Mouse (Mus musculus): ENCODE data around the gene Cox8a. TPM values are rescaled to one million over a fixed set of nuclear protein-coding genes. Genes with fewer than 3 reads are reported as not detected.

The Cox8a gene
- polyA plus RNA-seq, 1 experiment from 2014 or later = 936 TPM

DNA sequence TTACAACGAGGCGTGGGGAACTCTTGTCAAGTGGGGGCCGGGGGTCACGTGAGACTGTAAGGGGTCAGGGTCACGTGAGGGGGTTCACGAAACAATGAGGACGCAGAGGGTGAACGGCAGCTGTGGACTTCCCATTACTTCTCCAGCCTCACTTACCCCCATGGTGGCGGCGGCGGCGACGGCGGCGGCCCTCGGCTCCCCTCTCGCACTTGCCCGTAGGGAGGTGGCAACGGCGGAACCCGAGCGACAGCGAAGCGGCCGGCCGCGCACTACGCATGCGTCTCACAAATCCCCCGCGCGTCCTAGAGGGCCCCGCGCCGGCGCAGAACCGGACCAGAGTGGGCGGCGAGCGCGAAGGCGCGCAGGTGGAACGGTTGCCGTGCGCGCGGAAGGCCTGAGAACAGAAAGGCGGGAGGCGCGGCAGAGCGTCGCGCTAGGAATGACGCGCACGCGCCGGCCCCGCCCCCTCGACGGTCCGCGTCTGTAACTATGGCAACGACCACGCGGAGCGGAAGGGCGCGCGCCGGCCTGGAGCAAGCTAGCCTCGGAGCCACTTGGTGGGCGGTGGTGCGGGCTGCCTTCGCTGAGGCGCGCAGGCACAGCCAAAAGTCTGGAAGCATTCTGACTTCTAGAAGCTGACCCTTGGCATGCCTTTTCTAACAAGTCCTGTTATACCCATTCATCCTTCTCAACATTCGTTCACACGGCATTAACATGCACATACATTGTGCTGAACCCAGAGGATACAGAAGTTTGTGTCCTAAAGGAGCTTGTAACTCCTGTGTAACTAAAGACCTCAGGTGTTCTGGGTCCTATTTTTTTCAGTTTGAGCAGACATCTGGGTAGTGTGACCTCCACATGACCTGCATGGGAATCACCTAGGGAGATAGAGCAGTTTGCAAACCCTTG lies 23.6 kb upstream of the Cox8a start, which contains the start of gene Naa40:
TSS of gene Naa40 (minus strand) at position 402 of the 909 bp plus-strand sequence.
- peak within 1 kb of the TSS; percentile 82 for H3K4me3 ChIP-seq
- H3K27me3 ChIP-seq (replicated peaks) = 0 out of 2 replicates have a peak, but pooled peaks cover 23% of the 10 kb centered on the region
- peaks cover 41% of the 10 kb centered on the region for H3K4me1 ChIP-seq
- H3K36me3 ChIP-seq = peaks cover 29% of the 10 kb centered on the region
- H3K4me2 ChIP-seq = peak within 1 kb of the TSS; percentile 95
- ATAC-seq = peak; percentile 97
- H3K27ac ChIP-seq = peak within 1 kb of the TSS; percentile 87
- peak within 1 kb of the TSS; percentile 89 for H3K9ac ChIP-seq
- no peaks in the 10 kb centered on the region for H3K9me3 ChIP-seq (replicated peaks)
- WGBS (ENCODE audit: insufficient replicate concordance) = 1% methylated on average over 80 of the region's 80 CpGs

DNA sequence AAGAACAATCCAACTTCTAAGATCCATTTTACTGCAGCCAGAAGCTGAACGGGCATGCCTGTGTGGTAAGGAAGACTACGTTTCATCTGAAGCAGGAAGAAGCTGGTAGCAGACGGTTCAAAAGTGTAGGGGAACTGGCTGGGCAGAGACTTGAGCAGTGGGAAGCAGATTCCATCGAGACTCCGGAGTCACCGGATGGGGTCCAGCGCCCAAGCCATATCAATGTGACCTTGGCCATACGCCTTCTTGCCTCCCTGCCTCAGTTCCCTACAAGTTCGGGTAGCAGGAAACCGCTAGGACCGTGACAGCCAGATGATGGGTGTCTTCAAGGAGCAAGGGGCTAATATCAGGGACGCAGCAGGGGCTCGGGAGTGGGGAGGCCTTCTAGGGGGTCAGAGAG lies 22.9 kb upstream of the Cox8a start:
- 0 out of 2 replicates have a peak, but pooled peaks cover 23% of the 10 kb centered on the region for H3K27me3 ChIP-seq (replicated peaks)
- H3K9ac ChIP-seq = peak overlapping the region; percentile 89
- H3K4me2 ChIP-seq = peak overlapping the region; percentile 95
- no peaks in the 10 kb centered on the region for H3K9me3 ChIP-seq (replicated peaks)
- H3K4me1 ChIP-seq = peaks cover 44% of the 10 kb centered on the region
- H3K4me3 ChIP-seq = peak overlapping the region; percentile 82
- peaks cover 35% of the 10 kb centered on the region for H3K36me3 ChIP-seq
- no peak for ATAC-seq
- H3K27ac ChIP-seq = peak overlapping the region; percentile 87
- 1% methylated on average over 13 of the region's 13 CpGs for WGBS (ENCODE audit: insufficient replicate concordance)

GRCm38 (mm10) chr19:7239574-7239973 lies 22.2 kb upstream of the Cox8a start:
- peak overlapping the region; percentile 95 for H3K4me2 ChIP-seq
- H3K27ac ChIP-seq = peak overlapping the region; percentile 87; the same call in 1 of the 2 replicates
- 85% methylated on average over 3 of the region's 3 CpGs for WGBS (ENCODE audit: insufficient replicate concordance)
- peak overlapping the region; percentile 89 for H3K9ac ChIP-seq
- H3K36me3 ChIP-seq = peaks cover 40% of the 10 kb centered on the region
- H3K4me3 ChIP-seq = peak overlapping the region; percentile 82
- H3K27me3 ChIP-seq (replicated peaks) = 0 out of 2 replicates have a peak, but pooled peaks cover 16% of the 10 kb centered on the region
- no peaks in the 10 kb centered on the region for H3K9me3 ChIP-seq (replicated peaks)
- H3K4me1 ChIP-seq = peaks cover 44% of the 10 kb centered on the region
- ATAC-seq = no peak

GRCm38 (mm10) chr19:7236742-7237141 lies 19.3 kb upstream of the Cox8a start:
- ATAC-seq = no peak
- peaks cover 68% of the 10 kb centered on the region for H3K36me3 ChIP-seq
- H3K9me3 ChIP-seq (replicated peaks) = no peaks in the 10 kb centered on the region
- H3K4me1 ChIP-seq = peaks cover 43% of the 10 kb centered on the region
- no peak overlapping the region for H3K4me3 ChIP-seq
- H3K4me2 ChIP-seq = no peak overlapping the region
- H3K9ac ChIP-seq = no peak overlapping the region
- WGBS (ENCODE audit: insufficient replicate concordance) = 82% methylated on average over 4 of the region's 4 CpGs
- no peaks in the 10 kb centered on the region for H3K27me3 ChIP-seq (replicated peaks)
- no peak overlapping the region for H3K27ac ChIP-seq

DNA sequence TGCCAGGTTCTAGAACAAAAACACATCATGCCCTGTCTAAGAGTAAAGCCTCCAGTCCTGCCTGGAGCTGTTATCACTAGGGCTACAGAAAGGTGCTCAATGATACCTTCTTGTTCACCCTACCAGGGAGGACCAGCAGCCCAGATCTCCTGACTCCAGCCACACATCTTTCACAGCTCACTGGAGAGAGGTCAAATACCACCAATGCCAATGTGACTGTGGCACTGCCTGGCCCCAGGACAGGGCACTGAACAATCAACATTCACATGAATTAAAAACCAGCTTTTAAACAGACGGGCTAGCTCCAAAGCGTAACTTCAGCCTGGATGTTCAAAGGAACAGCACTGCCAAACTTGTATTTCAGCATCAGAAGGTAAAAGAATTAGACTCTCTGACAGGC lies 18.6 kb upstream of the Cox8a start:
- Histone ChIP-seq H3K9ac (no peak overlapping the region), H3K27ac (no peak overlapping the region), H3K4me2 (no peak overlapping the region), H3K9me3 (replicated peaks) (no peaks in the 10 kb centered on the region), H3K4me1 (peaks cover 37% of the 10 kb centered on the region), H3K36me3 (peaks cover 76% of the 10 kb centered on the region), H3K27me3 (replicated peaks) (no peaks in the 10 kb centered on the region), H3K4me3 (no peak overlapping the region)
- WGBS (ENCODE audit: insufficient replicate concordance) = 87% methylated on average over 2 of the region's 2 CpGs
- no peak for ATAC-seq

DNA sequence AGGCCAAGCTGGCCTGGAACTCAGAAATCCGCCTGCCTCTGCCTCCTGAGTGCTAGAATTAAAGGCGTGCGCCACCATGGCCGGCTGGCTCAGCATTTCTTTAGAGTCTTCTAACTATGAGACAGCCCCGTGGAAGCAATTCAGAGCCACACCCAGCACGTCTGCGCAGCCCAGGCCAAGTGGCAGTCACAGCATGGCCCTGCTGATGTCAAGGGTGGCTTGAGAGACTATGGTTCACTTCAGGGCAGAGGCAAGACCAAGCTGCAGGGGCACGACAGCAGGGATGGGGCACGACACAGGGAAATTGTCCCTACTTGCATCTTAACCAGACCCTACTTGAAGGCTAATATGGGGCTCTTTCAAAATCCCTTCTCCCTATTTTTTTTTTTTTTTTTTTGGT lies 18.0 kb upstream of the Cox8a start:
- no peak overlapping the region for H3K4me2 ChIP-seq
- no peak for ATAC-seq
- no peak overlapping the region for H3K27ac ChIP-seq
- H3K36me3 ChIP-seq = peaks cover 81% of the 10 kb centered on the region
- no peak overlapping the region for H3K9ac ChIP-seq
- no peaks in the 10 kb centered on the region for H3K27me3 ChIP-seq (replicated peaks)
- H3K9me3 ChIP-seq (replicated peaks) = no peaks in the 10 kb centered on the region
- no peak overlapping the region for H3K4me3 ChIP-seq
- peaks cover 37% of the 10 kb centered on the region for H3K4me1 ChIP-seq
- 75% methylated on average over 9 of the region's 9 CpGs for WGBS (ENCODE audit: insufficient replicate concordance)

- Histone ChIP-seq H3K9me3 (replicated peaks) (no peaks in the 10 kb centered on the region), H3K36me3 (peaks cover 89% of the 10 kb centered on the region), H3K4me2 (no peak overlapping the region), H3K9ac (no peak overlapping the region), H3K27ac (no peak overlapping the region), H3K4me3 (no peak overlapping the region), H3K27me3 (replicated peaks) (no peaks in the 10 kb centered on the region), H3K4me1 (peaks cover 30% of the 10 kb centered on the region)
- peak; percentile 60 for ATAC-seq
- 58% methylated on average over 8 of the region's 8 CpGs for WGBS (ENCODE audit: insufficient replicate concordance)
Observed at GRCm38 (mm10) chr19:7234537-7235221, 17.3 kb upstream of the Cox8a start.

DNA sequence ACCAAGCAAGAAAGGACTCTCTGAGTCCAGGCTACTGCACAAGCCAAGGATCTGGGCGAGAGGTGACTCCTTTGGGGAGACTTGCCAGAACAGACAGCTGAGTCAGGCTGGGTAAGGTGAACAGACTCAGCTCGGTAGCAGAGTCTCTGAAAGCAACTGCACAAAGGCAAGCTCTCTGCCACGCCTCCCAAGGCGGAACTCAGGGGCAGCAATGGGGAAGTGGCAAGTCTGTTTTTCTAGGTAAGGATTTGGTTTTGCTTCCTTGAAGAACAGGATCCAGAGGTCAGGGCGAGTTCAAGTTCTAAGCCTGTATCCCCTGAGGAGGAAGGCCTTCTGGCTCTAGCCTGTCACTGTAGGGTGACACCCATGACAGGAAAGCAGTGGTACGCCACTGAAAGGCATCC lies 9.1 kb upstream of the Cox8a start:
- Histone ChIP-seq H3K9ac (no peak overlapping the region), H3K27me3 (replicated peaks) (no peaks in the 10 kb centered on the region), H3K27ac (no peak overlapping the region), H3K9me3 (replicated peaks) (no peaks in the 10 kb centered on the region), H3K4me3 (no peak overlapping the region), H3K36me3 (peaks cover 65% of the 10 kb centered on the region), H3K4me1 (no peaks in the 10 kb centered on the region), H3K4me2 (no peak overlapping the region)
- 67% methylated on average over 6 of the region's 6 CpGs for WGBS (ENCODE audit: insufficient replicate concordance)
- no peak for ATAC-seq

DNA sequence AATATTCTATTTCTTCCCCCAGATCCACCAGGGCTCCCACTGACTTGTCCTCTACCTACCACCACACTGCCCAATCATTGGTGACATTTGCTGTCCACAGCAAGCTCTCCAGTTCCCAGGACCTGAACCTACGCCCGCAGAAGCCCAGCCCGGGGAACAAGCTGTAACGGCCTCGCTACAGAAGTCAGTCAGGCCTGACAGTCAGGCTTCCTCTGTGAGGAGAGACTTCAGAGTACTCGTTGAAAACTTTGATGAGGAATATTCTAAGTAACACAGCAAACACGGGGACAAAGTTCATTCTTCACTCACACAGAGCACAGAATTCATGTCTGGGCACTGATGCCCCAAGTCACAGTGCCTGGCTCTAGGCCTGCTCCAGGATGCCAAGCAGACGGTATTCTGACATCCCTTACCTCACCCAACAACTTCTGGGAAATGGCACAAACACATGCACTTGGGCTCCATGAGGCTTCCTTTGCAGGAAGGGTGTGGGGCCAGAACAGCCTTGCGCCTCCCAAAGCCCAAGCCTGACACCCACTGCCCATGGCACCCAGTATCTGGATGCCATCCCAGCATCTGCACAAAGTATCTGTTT lies 7.8 kb upstream of the Cox8a start:
- peaks cover 51% of the 10 kb centered on the region for H3K36me3 ChIP-seq
- WGBS (ENCODE audit: insufficient replicate concordance) = 81% methylated on average over 9 of the region's 9 CpGs

GRCm38 (mm10) chr19:7224253-7224652 lies 6.8 kb upstream of the Cox8a start:
- Histone ChIP-seq H3K4me2 (no peak overlapping the region), H3K36me3 (peaks cover 42% of the 10 kb centered on the region), H3K27ac (no peak overlapping the region), H3K9me3 (replicated peaks) (no peaks in the 10 kb centered on the region), H3K27me3 (replicated peaks) (no peaks in the 10 kb centered on the region), H3K4me3 (no peak overlapping the region), H3K4me1 (no peaks in the 10 kb centered on the region), H3K9ac (no peak overlapping the region)
- 76% methylated on average over 3 of the region's 3 CpGs for WGBS (ENCODE audit: insufficient replicate concordance)
- ATAC-seq = no peak

More for the DNA sequence above, 7.8 kb upstream of the Cox8a start:
- H3K4me1 ChIP-seq = no peaks in the 10 kb centered on the region
- no peak overlapping the region for H3K4me2 ChIP-seq
- no peak overlapping the region for H3K9ac ChIP-seq
- H3K4me3 ChIP-seq = no peak overlapping the region
- H3K27me3 ChIP-seq (replicated peaks) = no peaks in the 10 kb centered on the region
- ATAC-seq = no peak
- no peaks in the 10 kb centered on the region for H3K9me3 ChIP-seq (replicated peaks)
- H3K27ac ChIP-seq = no peak overlapping the region

- no peak for ATAC-seq
- peaks cover 34% of the 10 kb centered on the region for H3K36me3 ChIP-seq
- peaks cover 4% of the 10 kb centered on the region for H3K4me1 ChIP-seq
Observed at GRCm38 (mm10) chr19:7223488-7223887, 6.1 kb upstream of the Cox8a start.

GRCm38 (mm10) chr19:7222196-7222595 lies 4.8 kb upstream of the Cox8a start:
- H3K9ac ChIP-seq = no peak overlapping the region
- peaks cover 22% of the 10 kb centered on the region for H3K36me3 ChIP-seq
- peaks cover 11% of the 10 kb centered on the region for H3K4me1 ChIP-seq
- WGBS (ENCODE audit: insufficient replicate concordance) = 72% methylated on average over 6 of the region's 6 CpGs
- no peaks in the 10 kb centered on the region for H3K9me3 ChIP-seq (replicated peaks)
- H3K4me2 ChIP-seq = no peak overlapping the region
- no peak overlapping the region for H3K27ac ChIP-seq
- no peak overlapping the region for H3K4me3 ChIP-seq
- no peaks in the 10 kb centered on the region for H3K27me3 ChIP-seq (replicated peaks)
- no peak for ATAC-seq

More at GRCm38 (mm10) chr19:7223488-7223887, 6.1 kb upstream of the Cox8a start:
- H3K9me3 ChIP-seq (replicated peaks) = no peaks in the 10 kb centered on the region
- H3K4me3 ChIP-seq = no peak overlapping the region
- H3K4me2 ChIP-seq = no peak overlapping the region
- no peaks in the 10 kb centered on the region for H3K27me3 ChIP-seq (replicated peaks)
- no peak overlapping the region for H3K27ac ChIP-seq
- H3K9ac ChIP-seq = no peak overlapping the region
